Mouse (Mus musculus) MEL (cell line): ENCODE results near the gene Fbxl21.

ENCODE experiments used
- ETS1 ChIP-seq: IDR thresholded peaks from 2 replicates; pipeline ENCODE4 v1.6.1; 2012; ENCODE audit warnings: low read depth, mild to moderate bottlenecking, inconsistent platforms, low read length, improper control_type of control experiment, moderate library complexity
- USF1 ChIP-seq: IDR thresholded peaks from 2 replicates; pipeline ENCODE4 v1.6.1; 2014; ENCODE audit warnings: low read depth, mild to moderate bottlenecking, inconsistent platforms, low read length, improper control_type of control experiment, moderate library complexity

GRCm38 (mm10) chr13:56582720-56583119 is 60.4 kb downstream of the Fbxl21 start:
- TF ChIP-seq ETS1 (no peak), USF1 (no peak)
